In the genomic region with DNA sequence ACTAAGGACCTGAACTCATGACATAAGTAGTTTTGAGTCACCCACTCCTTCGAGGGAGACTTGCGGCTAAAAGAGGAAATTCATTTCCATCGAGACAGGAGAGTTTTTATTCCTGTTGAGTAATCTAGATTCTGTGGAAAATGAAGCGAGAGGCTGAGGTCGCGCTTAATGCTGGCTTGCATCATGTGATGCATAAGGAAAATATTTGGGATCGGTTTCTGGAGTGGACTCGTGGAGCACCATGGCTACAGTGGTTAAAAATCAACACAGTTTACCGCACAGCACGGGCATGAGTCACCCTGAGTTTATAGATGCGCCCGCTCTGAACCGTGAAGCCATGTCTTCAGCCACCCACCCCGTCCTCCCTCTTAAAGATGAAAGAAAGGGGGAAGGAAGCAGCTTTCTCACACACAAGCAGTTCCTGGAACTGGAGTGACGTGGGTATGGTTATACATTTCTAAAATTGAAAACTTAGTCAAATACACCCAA, we compare ENCODE assay signal across 12 mouse cellular contexts.
DNase-seq lines count a peak whose midpoint lies in the region; ATAC-seq and TF ChIP-seq lines count a peak whose summit lies in the region.
"Had no signal": no experiment of that assay in that cellular context is flagged by ENCODE, and none has a peak within 500 bp of the region (broad histone marks: within the 10 kb centered on the region; RNA-seq: fewer than 3 reads in every experiment).

No protein-coding gene starts in this region.

- H3K36me3 ChIP-seq in kidney, adult 2 months (ENCODE audit: control insufficient read depth, insufficient read depth, low read length), result no peaks in the 10 kb centered on the region

- H3K27me3 ChIP-seq in kidney, adult 2 months (replicated peaks; ENCODE audit: control insufficient read depth, insufficient read depth, low read length), result no peaks in the 10 kb centered on the region
- H3K27me3 ChIP-seq: forebrain, embryonic 13.5 days had no signal

- 33% methylated on average over 15 of the region's 15 CpGs for WGBS in kidney, adult 2 months

- H3K4me3 ChIP-seq in kidney, adult 2 months (ENCODE audit: insufficient read depth, low read depth, low read length), result no peak overlapping the region
- H3K4me3 ChIP-seq: forebrain, embryonic 13.5 days had no signal

- peak; percentile 17 for DNase-seq in kidney, adult 2 months
- DNase-seq in kidney, adult 11 months, result no peak
- DNase-seq in B cell, adult 2 months, result peak; percentile 73 to 75
- no peak for DNase-seq in layer of hippocampus, postnatal 36 days
- DNase-seq in adrenal gland, postnatal 36 days, result no peak
- no peak for DNase-seq in left cerebral cortex, adult 8-10 months (ENCODE audit: low spot score in 2 of 2)
- DNase-seq: heart, postnatal 36 days; right cerebral cortex, postnatal 4 days had no signal

- peak; percentile 67 for ATAC-seq in common myeloid progenitor, adult 5-6 weeks (replicated peaks; ENCODE audit: low read depth, poor library complexity, severe bottlenecking)
- ATAC-seq in megakaryocyte progenitor cell, adult 5-6 weeks (replicated peaks; ENCODE audit: poor library complexity), result peak; percentile 68
- ATAC-seq: forebrain, embryonic 13.5 days; midbrain, embryonic 16.5 days had no signal

- no peak for TF ChIP-seq POLR2A in kidney, adult 2 months (IDR thresholded peaks at IDR 0.05; ENCODE audit: low read depth, low read length)

- no peak for TF ChIP-seq CTCF in kidney, adult 2 months (conservative IDR thresholded peaks at IDR 0.05; ENCODE audit: insufficient read depth, insufficient read length, low read depth, low read length)

- H3K4me1 ChIP-seq in kidney, adult 2 months (ENCODE audit: control insufficient read depth, insufficient read depth, low read length), result no peaks in the 10 kb centered on the region
- H3K4me1 ChIP-seq: forebrain, embryonic 13.5 days had no signal

- H3K27ac ChIP-seq in kidney, adult 2 months (ENCODE audit: insufficient read depth, low read depth, low read length), result no peak overlapping the region
- H3K27ac ChIP-seq: forebrain, embryonic 13.5 days had no signal

Comparison
In these comparisons a context has a peak if more than half of its experiments do, and no peak if none do; other contexts are left out.
1. DNase-seq: peak in kidney, adult 2 months (single experiment) and B cell, adult 2 months (2 of 2); none in kidney, adult 11 months (single experiment), layer of hippocampus, postnatal 36 days (0 of 2), adrenal gland, postnatal 36 days (0 of 2) and left cerebral cortex, adult 8-10 months (0 of 2).